Mouse (Mus musculus) erythroblast, embryonic 14.5 days (primary cell): Measurements from ENCODE around the gene Gmds.

Source experiments
- GATA1 ChIP-seq: IDR thresholded peaks from 2 replicates; pipeline ENCODE4 v1.6.1; 2012; ENCODE audit warnings: low read length, inconsistent platforms, mixed read lengths
- TAL1 ChIP-seq: IDR thresholded peaks from 3 replicates; pipeline ENCODE4 v1.6.1; 2012; ENCODE audit warnings: low read length, inconsistent platforms, mixed read lengths

DNA sequence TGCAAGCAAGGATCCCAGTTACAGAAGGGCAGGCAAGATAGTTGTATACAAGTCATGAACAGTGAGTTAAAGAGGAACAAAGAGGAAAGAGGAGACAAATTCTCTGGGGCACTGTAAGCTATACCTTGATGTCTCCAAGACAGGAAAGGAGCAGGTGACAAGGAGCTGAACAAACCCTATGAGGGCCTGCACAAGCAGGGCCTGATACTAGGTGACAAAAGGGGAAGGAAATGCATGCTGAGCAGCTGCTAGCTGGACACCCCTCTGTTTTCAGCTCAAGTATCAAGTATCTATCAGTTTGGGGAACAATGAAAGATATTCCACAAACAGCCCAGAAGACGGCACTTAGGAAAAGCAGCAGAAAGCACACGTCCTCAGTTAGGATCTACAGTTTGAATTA, 193.4 kb downstream of the Gmds start:
- TF ChIP-seq TAL1 (no peak), GATA1 (no peak)
